Mouse (Mus musculus) adrenal gland, postnatal 14 days (tissue): ENCODE measurements around the gene Rhox3a2. TPM values are rescaled to one million over a fixed set of nuclear protein-coding genes. Genes with fewer than 3 reads are reported as not detected.
"Not testable (repeated sequence)": the region's sequence is repeated elsewhere in the genome, so short reads cannot be mapped to it uniquely, and the experiment has no call there.

Experiments
- DNase-seq: peaks from one replicate; pipeline ENCODE4 v3.0.0; 2021; ENCODE audit warnings: mixed read lengths
- long read RNA-seq, 2 experiments: library from polyadenylated mRNA; stranded (forward); transcript quantifications; one replicate each; pipeline ENCODE4 v2.0.0; 2021
- total RNA-seq: library from RNA; stranded (reverse); gene quantifications from 2 replicates; pipeline ENCODE4 v1.2.3, GENCODE M21; 2021

The Rhox3a2 gene
- total RNA-seq = not detected in 2 replicates
- long read RNA-seq, experiment 1 = 0 reads
- long read RNA-seq, experiment 2 = 0 reads

DNA sequence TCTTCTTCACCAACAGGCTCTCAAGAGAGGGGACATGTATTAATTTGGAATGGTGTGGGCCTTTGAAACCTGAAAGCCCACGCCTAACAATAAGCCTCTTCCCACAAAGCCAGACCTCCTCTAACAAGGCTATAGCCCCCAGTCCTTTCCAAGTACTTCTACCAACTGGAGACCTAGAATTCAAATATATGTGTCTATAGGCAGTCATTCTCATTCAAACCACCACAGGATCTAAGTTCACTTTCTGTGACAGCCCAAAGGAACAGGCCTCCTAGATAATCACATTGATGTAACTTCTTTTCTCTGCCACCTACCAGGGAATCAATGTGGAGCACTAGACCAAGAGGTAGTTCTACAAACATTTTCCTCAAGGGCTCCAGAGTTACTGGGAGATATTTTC lies at the start of gene Rhox3a2:
Rhox3a2 (plus strand) TSS at position 301 of the 400 bp plus-strand sequence.
- not testable (repeated sequence) for DNase-seq

DNA sequence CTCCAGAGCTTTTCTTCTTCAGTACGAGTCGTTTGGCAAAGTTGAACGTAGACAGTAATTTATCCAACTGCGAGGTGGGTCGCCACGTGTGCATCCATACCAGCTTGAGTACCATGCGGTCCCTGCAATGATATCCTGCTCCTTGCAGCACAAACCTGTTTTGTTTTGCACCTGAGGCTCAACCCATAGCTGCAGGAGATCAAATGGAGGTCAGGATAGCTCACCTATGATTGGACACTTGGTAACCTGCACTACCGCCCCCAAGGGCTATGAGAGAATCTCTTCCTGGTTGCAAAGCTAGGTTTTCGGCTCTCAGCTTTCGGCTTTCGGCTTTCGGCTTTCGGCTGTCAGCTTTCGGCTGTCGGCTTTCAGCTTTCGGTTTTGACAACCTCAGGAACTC lies 10.7 kb downstream of the Rhox3a2 start, which contains the start of gene Rhox4a2:
Rhox4a2 (plus strand) TSS at position 301 of the 400 bp plus-strand sequence.
- DNase-seq = not testable (repeated sequence)

DNA sequence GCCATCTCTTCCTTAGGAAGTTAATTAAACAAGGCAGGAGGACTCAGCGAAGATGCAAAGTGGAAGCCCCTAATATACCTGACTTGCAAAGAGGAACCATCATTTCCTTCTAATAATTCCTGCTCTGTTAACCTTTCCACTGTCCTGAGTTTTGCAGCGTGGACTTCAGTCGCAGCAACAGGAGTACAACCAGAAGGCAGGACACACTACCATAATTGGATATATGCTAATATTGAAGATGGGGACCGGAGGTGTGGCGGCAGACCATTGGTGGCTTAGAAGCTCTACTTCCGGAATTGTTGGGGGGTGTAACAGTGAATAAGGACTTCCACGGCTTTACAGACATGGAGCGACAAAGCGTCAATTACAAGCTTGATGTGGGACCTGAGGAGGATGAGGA lies 31.9 kb downstream of the Rhox3a2 start, which contains the start of gene Rhox2b:
Rhox2b (plus strand) TSS at position 301 of the 400 bp plus-strand sequence.
- not testable (repeated sequence) for DNase-seq

DNA sequence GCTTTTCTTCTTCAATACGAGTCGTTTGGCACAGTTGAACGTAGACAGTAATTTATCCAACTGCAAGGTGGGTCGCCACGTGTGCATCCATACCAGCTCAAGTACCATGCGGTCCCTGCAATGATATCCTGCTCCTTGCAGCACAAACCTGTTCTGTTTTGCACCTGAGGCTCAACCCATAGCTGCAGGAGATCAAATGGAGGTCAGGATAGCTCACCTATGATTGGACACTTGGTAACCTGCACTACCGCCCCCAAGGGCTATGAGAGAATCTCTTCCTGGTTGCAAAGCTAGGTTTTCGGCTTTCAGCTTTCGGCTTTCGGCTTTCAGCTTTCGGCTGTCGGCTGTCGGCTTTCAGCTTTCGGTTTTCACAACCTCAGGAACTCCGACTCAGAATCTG lies 52.4 kb downstream of the Rhox3a2 start, which contains the start of gene Rhox4b:
Rhox4b (plus strand) TSS at position 301 of the 400 bp plus-strand sequence.
- DNase-seq = not testable (repeated sequence)

Other genes with a start within 250 kb of the Rhox3a2 start
- not detected in 2 replicates for gene Akap14, start 211.2 kb upstream of the Rhox3a2 start, total RNA-seq
- gene Ndufa1, start 188.9 kb upstream of the Rhox3a2 start, total RNA-seq = 610 and 644 TPM in 2 replicates
- 4.1 and 4.2 TPM in 2 replicates for gene Rnf113a1, start 188.8 kb upstream of the Rhox3a2 start, total RNA-seq
- gene Gm9, start 169.0 kb upstream of the Rhox3a2 start, total RNA-seq = not detected in 2 replicates
- not detected in 2 replicates for gene Rhox1, start 157.8 kb upstream of the Rhox3a2 start, total RNA-seq
- gene Rhox2a, start 135.1 kb upstream of the Rhox3a2 start, total RNA-seq = not detected in 2 replicates
- not detected in 2 replicates for gene Rhox3a, start 130.1 kb upstream of the Rhox3a2 start, total RNA-seq
- not detected in 2 replicates for gene Rhox4a, start 114.7 kb upstream of the Rhox3a2 start, total RNA-seq
- gene Rhox4a2, start 10.8 kb downstream of the Rhox3a2 start, total RNA-seq = not detected in 2 replicates
- not detected in 2 replicates for gene Rhox2b, start 32.0 kb downstream of the Rhox3a2 start, total RNA-seq
- gene Rhox4b, start 52.5 kb downstream of the Rhox3a2 start, total RNA-seq = not detected in 2 replicates
- gene Rhox2c, start 73.7 kb downstream of the Rhox3a2 start, total RNA-seq = not detected in 2 replicates
- gene Rhox3c, start 78.6 kb downstream of the Rhox3a2 start, total RNA-seq = not detected in 2 replicates
- gene Rhox4c, start 100.3 kb downstream of the Rhox3a2 start, total RNA-seq = not detected in 2 replicates
- not detected in 2 replicates for gene Rhox2d, start 113.4 kb downstream of the Rhox3a2 start, total RNA-seq
- gene Rhox4d, start 134.3 kb downstream of the Rhox3a2 start, total RNA-seq = not detected in 2 replicates
- gene Rhox2e, start 150.4 kb downstream of the Rhox3a2 start, total RNA-seq = not detected in 2 replicates
- not detected in 2 replicates for gene Rhox3e, start 162.0 kb downstream of the Rhox3a2 start, total RNA-seq
- gene Rhox4e, start 177.4 kb downstream of the Rhox3a2 start, total RNA-seq = not detected in 2 replicates
- gene Rhox2f, start 191.4 kb downstream of the Rhox3a2 start, total RNA-seq = not detected in 2 replicates
- gene Rhox3f, start 201.0 kb downstream of the Rhox3a2 start, total RNA-seq = not detected in 2 replicates
- not detected in 2 replicates for gene Rhox4f, start 227.7 kb downstream of the Rhox3a2 start, total RNA-seq
- not detected in 2 replicates for gene Rhox3g, start 248.6 kb downstream of the Rhox3a2 start, total RNA-seq